Mouse (Mus musculus): ENCODE results near the gene Psg20.
"Not testable (repeated sequence)": the region's sequence is repeated elsewhere in the genome, so short reads cannot be mapped to it uniquely, and the experiment has no call there.

Gene Psg20

GRCm38 (mm10) chr7:18686085-18686484, at the start of gene Psg20:
TSS of gene Psg20 (minus strand) at chr7:18686185.
- DNase-seq (ENCODE audit: low spot score in 2 of 2) = no peak

DNA sequence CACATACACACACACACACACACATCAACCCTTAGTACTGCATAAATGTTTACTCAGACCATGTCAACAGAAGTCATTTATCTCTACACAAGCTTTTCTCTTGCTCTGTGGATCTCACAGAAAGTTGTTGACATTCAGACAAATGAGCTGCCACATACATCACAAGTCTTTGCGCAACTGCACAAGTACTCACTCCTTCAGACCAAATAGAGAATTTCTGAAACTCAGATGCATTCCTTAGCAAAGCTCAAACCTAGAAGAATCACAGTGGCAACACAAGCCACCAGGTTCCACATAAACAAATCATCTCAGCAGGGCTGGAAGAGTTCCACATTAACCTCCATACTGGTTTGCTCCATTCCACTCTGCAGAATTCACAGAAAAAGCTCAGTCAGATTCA, 48.5 kb upstream of the Psg20 start:
- DNase-seq (ENCODE audit: low spot score in 2 of 2) = no peak

DNA sequence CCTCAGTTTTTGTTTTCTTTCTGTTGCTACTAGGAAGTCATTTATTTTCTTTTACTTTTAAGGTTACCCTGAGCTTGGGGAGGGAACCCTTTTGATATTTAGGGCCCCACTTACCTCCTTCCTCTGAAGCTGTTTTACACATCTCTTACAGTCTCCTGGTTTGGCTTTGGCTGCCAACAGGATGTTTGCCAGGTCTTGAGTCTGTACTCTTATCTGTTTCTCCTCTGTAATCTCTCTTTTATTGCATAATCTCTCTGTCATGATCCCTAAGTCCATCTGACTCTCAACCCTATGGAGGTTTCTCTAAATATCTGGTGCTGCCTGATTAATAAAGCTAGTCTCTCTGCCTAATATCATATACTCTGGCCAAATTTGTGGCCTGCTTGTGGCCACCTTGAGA, 47.1 kb upstream of the Psg20 start:
- no peak for DNase-seq (ENCODE audit: low spot score in 2 of 2)

DNA sequence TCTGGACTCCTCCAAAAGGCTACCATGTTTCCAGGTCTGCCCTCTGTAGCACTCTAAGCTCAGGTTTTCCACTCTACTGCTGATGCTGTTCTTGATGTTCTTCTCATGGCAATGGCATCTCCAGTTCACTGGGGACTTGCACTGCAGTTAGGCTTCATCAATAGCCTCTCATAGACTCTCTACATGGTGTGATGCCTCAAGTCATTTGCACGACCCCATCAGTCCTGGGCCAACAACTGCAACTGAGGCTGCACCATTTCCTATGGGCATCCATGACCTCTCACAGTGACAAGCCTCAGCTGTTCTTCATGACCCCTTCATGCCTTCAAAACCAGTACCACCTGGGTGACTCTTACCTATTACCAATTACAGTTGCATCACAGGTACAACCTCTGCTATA, 42.4 kb upstream of the Psg20 start:
- DNase-seq (ENCODE audit: low spot score in 2 of 2) = no peak

- not testable (repeated sequence) for DNase-seq (ENCODE audit: low spot score in 2 of 2)
These were observed 39.9 kb upstream of the Psg20 start for GRCm38 (mm10) chr7:18725931-18726330.

- no peak for DNase-seq (ENCODE audit: low spot score in 2 of 2)
These were observed 38.0 kb upstream of the Psg20 start for GRCm38 (mm10) chr7:18724001-18724400.

DNA sequence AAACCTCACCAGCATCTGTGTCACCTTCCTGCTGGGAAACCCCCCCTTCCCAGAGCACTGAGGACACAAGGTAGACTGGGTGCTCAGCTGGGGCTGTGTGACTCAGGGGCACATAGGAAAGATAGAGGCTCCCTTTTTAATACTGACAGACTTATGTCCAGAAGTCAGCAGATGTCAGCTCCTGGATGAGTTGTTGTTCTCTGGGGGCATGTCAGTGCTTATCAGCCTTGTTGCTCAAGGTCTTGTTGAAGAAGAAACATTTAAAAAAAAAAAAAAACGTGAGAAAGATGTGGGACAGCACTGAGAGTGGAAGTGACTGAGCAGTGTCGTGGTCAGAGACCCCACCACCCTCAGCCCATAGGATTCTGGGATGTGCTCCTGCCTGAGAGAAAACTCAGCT, 31.8 kb upstream of the Psg20 start, which contains the start of gene Psg22:
Psg22 (plus strand) TSS at position 301 of the 400 bp plus-strand sequence.
- DNase-seq (ENCODE audit: low spot score in 2 of 2) = no peak

DNA sequence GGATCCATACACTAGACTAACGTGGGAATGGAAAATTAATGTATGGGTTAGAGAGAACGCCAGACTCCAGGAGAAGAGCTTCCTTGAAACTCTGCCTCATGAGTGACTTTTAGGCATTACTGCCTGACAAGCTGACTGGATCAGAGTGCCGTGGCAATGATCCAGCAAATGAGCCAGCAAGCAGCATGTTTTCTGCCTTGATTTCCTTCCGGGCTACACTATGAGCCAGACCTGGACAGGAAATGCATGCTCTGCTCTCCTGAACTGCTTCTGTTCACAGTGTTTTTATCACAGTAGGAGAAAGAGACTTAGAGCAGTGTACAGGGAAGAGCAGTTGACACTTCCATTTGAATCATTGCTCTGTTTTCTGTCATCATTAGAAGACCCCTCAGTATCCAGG, 29.6 kb upstream of the Psg20 start:
- no peak for DNase-seq (ENCODE audit: low spot score in 2 of 2)

- DNase-seq (ENCODE audit: low spot score in 2 of 2) = no peak
These were observed 24.9 kb upstream of the Psg20 start for GRCm38 (mm10) chr7:18710846-18711245.

- not testable (repeated sequence) for DNase-seq (ENCODE audit: low spot score in 2 of 2)
These were observed 24.3 kb upstream of the Psg20 start for GRCm38 (mm10) chr7:18710331-18710730.

DNA sequence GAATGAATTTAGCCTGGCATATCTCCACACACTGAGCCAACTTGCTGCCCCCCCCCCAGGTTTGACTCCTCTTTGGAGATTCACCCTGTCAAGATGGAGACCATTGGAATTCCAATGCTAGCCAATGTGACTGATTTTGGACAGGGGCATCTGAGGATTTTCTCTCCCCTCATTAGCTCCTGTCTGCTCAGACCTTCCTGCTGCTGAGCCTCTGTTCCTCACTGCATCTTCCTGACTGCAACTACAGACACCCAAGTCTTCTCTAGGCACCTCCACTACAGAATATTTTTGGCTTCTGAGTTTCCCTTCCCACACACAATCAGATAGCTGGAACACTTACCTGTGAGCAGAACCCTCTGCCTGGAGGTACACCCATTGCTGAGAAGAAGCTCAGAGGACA, 399 bp downstream of the Psg20 start:
- no peak for DNase-seq (ENCODE audit: low spot score in 2 of 2)

GRCm38 (mm10) chr7:18679772-18680171, 6.2 kb downstream of the Psg20 start:
- DNase-seq (ENCODE audit: low spot score in 2 of 2) = peak in 1 of 2 experiments; percentile 14

DNA sequence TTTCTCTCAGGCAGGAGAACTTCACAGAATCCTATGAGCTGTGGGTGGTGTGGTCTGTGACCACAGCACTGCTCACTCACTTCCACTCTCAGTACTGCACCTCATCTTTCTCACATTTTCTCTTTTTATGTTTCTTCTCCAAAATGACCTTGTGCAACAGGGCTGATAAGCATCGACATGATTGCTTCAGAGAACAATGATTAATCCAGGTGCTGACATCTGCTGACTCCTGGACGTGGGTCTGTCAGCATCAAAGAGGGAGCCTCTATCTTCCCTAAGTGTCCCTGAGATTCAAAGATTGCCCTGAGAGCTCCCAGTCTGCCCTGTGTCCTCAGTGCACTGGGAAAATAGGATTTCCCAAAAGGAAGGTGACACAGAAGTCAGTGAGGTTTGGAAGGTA, 29.4 kb downstream of the Psg20 start, which contains the start of gene Psg21:
Psg21 (minus strand) TSS at position 101 of the 400 bp plus-strand sequence.
- DNase-seq (ENCODE audit: low spot score in 2 of 2) = not testable (repeated sequence)

DNA sequence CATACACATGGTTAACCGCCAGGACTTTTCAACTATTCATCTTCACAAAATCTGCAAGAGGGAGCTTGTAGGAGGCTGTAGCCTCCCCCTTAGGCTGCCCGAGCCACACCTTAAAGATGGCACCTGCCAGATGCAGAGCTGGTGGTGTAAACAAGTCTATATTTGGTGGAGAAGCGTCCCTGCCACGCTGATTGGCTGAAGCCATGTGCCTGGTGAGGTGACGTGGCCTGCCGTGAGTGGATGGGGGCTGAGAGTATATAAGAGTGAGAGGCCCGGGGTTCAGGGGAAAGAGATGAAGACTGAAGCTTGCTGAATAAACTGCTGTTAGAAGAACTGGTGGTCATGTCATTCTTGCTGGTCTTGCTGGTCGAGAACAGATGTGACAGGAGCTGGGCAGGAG, 59.1 kb downstream of the Psg20 start:
- DNase-seq (ENCODE audit: low spot score in 2 of 2) = not testable (repeated sequence)

Data from urinary bladder, adult 18-20 months (tissue).